Mouse (Mus musculus): ENCODE measurements around the gene Ndufb11. TPM values are rescaled to one million over a fixed set of nuclear protein-coding genes. Genes with fewer than 3 reads are reported as not detected.

Ndufb11 gene
- polyA plus RNA-seq, 1 experiment: 126 TPM

GRCm38 (mm10) chrX:20617903-20618399, 532 bp upstream of the Ndufb11 start:
- Histone ChIP-seq H3K27ac (ENCODE audit: insufficient read depth, low read length) (peak overlapping the region; percentile 76), H3K4me3 (ENCODE audit: insufficient read depth, low read length) (peak overlapping the region; percentile 67), H3K4me1 (ENCODE audit: control insufficient read depth, insufficient read depth, low read length) (no peaks in the 10 kb centered on the region)
- TF ChIP-seq CTCF (IDR thresholded peaks at IDR 0.05; ENCODE audit: borderline replicate concordance, insufficient read depth, low read length): no peak
- TF ChIP-seq POLR2A (IDR thresholded peaks at IDR 0.05; ENCODE audit: low read depth, low read length): no peak

GRCm38 (mm10) chrX:20616861-20617175, 601 bp downstream of the Ndufb11 start:
- peak overlapping the region; percentile 97 for H3K27ac ChIP-seq (ENCODE audit: insufficient read depth, low read length)
- no peaks in the 10 kb centered on the region for H3K4me1 ChIP-seq (ENCODE audit: control insufficient read depth, insufficient read depth, low read length)
- H3K4me3 ChIP-seq (ENCODE audit: insufficient read depth, low read length): peak overlapping the region; percentile 87
- no peak for TF ChIP-seq POLR2A (IDR thresholded peaks at IDR 0.05; ENCODE audit: low read depth, low read length)
- no peak for TF ChIP-seq CTCF (IDR thresholded peaks at IDR 0.05; ENCODE audit: borderline replicate concordance, insufficient read depth, low read length)

- H3K4me3 ChIP-seq (ENCODE audit: insufficient read depth, low read length): no peak overlapping the region
- no peaks in the 10 kb centered on the region for H3K4me1 ChIP-seq (ENCODE audit: control insufficient read depth, insufficient read depth, low read length)
- no peak overlapping the region for H3K27ac ChIP-seq (ENCODE audit: insufficient read depth, low read length)
- TF ChIP-seq POLR2A (IDR thresholded peaks at IDR 0.05; ENCODE audit: low read depth, low read length): no peak
- TF ChIP-seq CTCF (IDR thresholded peaks at IDR 0.05; ENCODE audit: borderline replicate concordance, insufficient read depth, low read length): no peak
These were observed 8.9 kb downstream of the Ndufb11 start for GRCm38 (mm10) chrX:20608500-20608899.

- no peak for TF ChIP-seq POLR2A (IDR thresholded peaks at IDR 0.05; ENCODE audit: low read depth, low read length)
- no peak for TF ChIP-seq CTCF (IDR thresholded peaks at IDR 0.05; ENCODE audit: borderline replicate concordance, insufficient read depth, low read length)
- Histone ChIP-seq H3K4me1 (ENCODE audit: control insufficient read depth, insufficient read depth, low read length) (no peaks in the 10 kb centered on the region), H3K4me3 (ENCODE audit: insufficient read depth, low read length) (no peak overlapping the region), H3K27ac (ENCODE audit: insufficient read depth, low read length) (no peak overlapping the region)
These were observed 29.5 kb downstream of the Ndufb11 start for GRCm38 (mm10) chrX:20587968-20588367.

- H3K4me1 ChIP-seq (ENCODE audit: control insufficient read depth, insufficient read depth, low read length): no peaks in the 10 kb centered on the region
- H3K4me3 ChIP-seq (ENCODE audit: insufficient read depth, low read length): no peak overlapping the region
- no peak overlapping the region for H3K27ac ChIP-seq (ENCODE audit: insufficient read depth, low read length)
- TF ChIP-seq POLR2A (IDR thresholded peaks at IDR 0.05; ENCODE audit: low read depth, low read length) (no peak), CTCF (IDR thresholded peaks at IDR 0.05; ENCODE audit: borderline replicate concordance, insufficient read depth, low read length) (no peak)
These were observed 43.5 kb downstream of the Ndufb11 start for GRCm38 (mm10) chrX:20573927-20574326.

- H3K4me1 ChIP-seq (ENCODE audit: control insufficient read depth, insufficient read depth, low read length): no peaks in the 10 kb centered on the region
- TF ChIP-seq CTCF (IDR thresholded peaks at IDR 0.05; ENCODE audit: borderline replicate concordance, insufficient read depth, low read length): no peak
- no peak for TF ChIP-seq POLR2A (IDR thresholded peaks at IDR 0.05; ENCODE audit: low read depth, low read length)
- H3K27ac ChIP-seq (ENCODE audit: insufficient read depth, low read length): no peak overlapping the region
- H3K4me3 ChIP-seq (ENCODE audit: insufficient read depth, low read length): no peak overlapping the region
These were observed 44.7 kb downstream of the Ndufb11 start for GRCm38 (mm10) chrX:20572683-20573082.

- Histone ChIP-seq H3K27ac (ENCODE audit: insufficient read depth, low read length) (no peak overlapping the region), H3K4me3 (ENCODE audit: insufficient read depth, low read length) (no peak overlapping the region), H3K4me1 (ENCODE audit: control insufficient read depth, insufficient read depth, low read length) (no peaks in the 10 kb centered on the region)
- TF ChIP-seq CTCF (IDR thresholded peaks at IDR 0.05; ENCODE audit: borderline replicate concordance, insufficient read depth, low read length): no peak
- TF ChIP-seq POLR2A (IDR thresholded peaks at IDR 0.05; ENCODE audit: low read depth, low read length): no peak
These were observed 46.4 kb downstream of the Ndufb11 start for GRCm38 (mm10) chrX:20571024-20571423.

Other genes starting within 250 kb of the Ndufb11 start
- gene Jade3, start 191.9 kb downstream of the Ndufb11 start, polyA plus RNA-seq (2011; ENCODE audit: insufficient read length, low read depth, missing spikeins): 7.0 and 9.1 TPM in 2 replicates
- gene Rgn, start 67.8 kb downstream of the Ndufb11 start, polyA plus RNA-seq (2011; ENCODE audit: insufficient read length, low read depth, missing spikeins): not detected in 2 replicates
- gene Rbm10, start 116 bp downstream of the Ndufb11 start, polyA plus RNA-seq (2011; ENCODE audit: insufficient read length, low read depth, missing spikeins): 25.6 and 28.7 TPM in 2 replicates
- 312 and 384 TPM in 2 replicates for gene Uba1, start 40.7 kb upstream of the Ndufb11 start, polyA plus RNA-seq (2011; ENCODE audit: insufficient read length, low read depth, missing spikeins)
- 129 and 141 TPM in 2 replicates for gene Cdk16, start 70.3 kb upstream of the Ndufb11 start, polyA plus RNA-seq (2011; ENCODE audit: insufficient read length, low read depth, missing spikeins)
- 13.1 and 22.9 TPM in 2 replicates for gene Usp11, start 86.3 kb upstream of the Ndufb11 start, polyA plus RNA-seq (2011; ENCODE audit: insufficient read length, low read depth, missing spikeins)
- gene Araf, start 180.2 kb upstream of the Ndufb11 start, polyA plus RNA-seq (2011; ENCODE audit: insufficient read length, low read depth, missing spikeins): 76.4 and 90.9 TPM in 2 replicates

Data from embryonic fibroblast, embryonic 13.5 days (primary cell).